Mouse (Mus musculus): ENCODE data around the gene Izumo2. TPM values are rescaled to one million over a fixed set of nuclear protein-coding genes. Genes with fewer than 3 reads are reported as not detected.

Gene Izumo2
- not detected for total RNA-seq (2021)
- long read RNA-seq, experiment 1, result 0 reads
- long read RNA-seq, experiment 2, result 0 reads

DNA sequence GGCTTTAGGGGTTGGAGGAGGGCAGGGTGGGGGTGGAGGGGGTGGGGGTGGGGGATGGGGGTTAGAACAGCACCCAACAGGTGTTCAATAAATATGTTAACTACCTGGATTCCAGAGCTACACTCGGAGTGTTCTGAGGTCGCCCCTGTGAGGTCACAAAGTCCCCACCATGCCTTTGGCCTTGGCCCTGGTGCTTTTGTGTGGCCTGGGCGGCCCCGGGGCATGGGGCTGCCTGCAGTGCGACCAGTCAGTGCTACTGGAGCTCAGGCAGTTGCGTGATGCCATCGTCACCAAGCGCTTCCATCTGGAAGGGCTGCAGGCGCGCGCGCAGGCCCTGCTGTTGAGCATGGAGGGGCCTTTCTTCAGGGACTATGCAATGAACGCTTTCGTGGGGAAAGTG lies at the start of gene Izumo2:
Gene Izumo2 (plus strand): TSS at position 169 of the 400 bp plus-strand sequence.
- DNase-seq, result no peak
- intact Hi-C loops (cut with DNase I), result no loop called here

- no peak for DNase-seq
- intact Hi-C loops (cut with DNase I), result no loop called here
Observed at GRCm38 (mm10) chr7:44661219-44661618, 47.3 kb upstream of the Izumo2 start.

DNA sequence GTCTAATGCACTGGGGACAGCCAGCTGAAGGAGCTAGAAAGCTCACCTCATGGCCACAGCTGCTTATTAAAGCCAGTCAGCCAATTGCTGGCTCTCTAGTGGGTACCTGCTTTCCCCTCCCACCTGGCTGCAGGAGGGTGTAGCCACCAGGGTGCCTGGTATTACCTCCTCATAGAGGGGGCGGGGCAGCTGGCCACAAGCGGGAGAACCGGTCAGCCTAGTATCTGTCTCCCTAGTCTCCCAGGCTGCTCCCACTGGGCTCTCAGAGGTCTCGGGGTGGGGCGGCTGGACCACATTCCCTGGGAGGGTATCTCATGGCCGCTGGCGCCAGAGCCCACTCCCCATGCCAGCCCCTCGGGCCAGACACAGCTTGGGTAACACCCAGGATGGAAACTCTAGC lies 46.4 kb upstream of the Izumo2 start:
- DNase-seq, result no peak
- intact Hi-C loops (cut with DNase I), result no loop called here

GRCm38 (mm10) chr7:44662569-44662968 lies 46.0 kb upstream of the Izumo2 start:
- intact Hi-C loops (cut with DNase I), result no loop called here
- no peak for DNase-seq

GRCm38 (mm10) chr7:44663546-44663945 lies 45.0 kb upstream of the Izumo2 start:
- DNase-seq, result no peak
- intact Hi-C loops (cut with DNase I), result no loop called here

DNA sequence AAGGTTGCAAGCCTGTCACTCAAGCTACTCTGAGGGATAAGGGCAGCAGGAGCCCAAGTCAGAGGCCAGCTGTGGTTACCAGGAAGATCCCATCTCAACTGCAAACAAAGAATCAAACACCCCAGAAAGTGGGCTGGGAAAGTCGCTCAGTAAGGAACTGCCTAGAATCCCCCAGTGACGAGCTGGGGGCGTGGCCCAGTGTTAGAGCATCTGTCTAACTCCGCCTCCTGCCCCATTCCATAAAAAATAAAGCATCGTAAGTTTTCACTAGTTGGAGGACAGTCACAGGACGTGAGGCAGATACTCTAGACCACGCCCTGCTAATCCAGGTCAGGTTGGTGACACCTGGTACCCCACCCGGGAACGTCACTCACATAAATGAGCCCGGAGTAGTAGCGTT lies 43.8 kb upstream of the Izumo2 start:
- no peak for DNase-seq
- intact Hi-C loops (cut with DNase I), result no loop called here

GRCm38 (mm10) chr7:44666462-44666861 lies 42.1 kb upstream of the Izumo2 start:
- intact Hi-C loops (cut with DNase I), result no loop called here
- DNase-seq, result no peak

GRCm38 (mm10) chr7:44667996-44668738 lies 40.4 kb upstream of the Izumo2 start:
- no peak for DNase-seq
- intact Hi-C loops (cut with DNase I), result no loop called here

- DNase-seq, result no peak
- intact Hi-C loops (cut with DNase I), result no loop called here
Observed at GRCm38 (mm10) chr7:44669103-44669502, 39.4 kb upstream of the Izumo2 start.

GRCm38 (mm10) chr7:44670803-44671202 lies 37.7 kb upstream of the Izumo2 start, which contains the start of gene Myh14:
Gene Myh14, minus strand, starts transcription at chr7:44670843.
- peak; percentile 70 to 81 for DNase-seq
- intact Hi-C loops (cut with DNase I), result no loop called here

DNA sequence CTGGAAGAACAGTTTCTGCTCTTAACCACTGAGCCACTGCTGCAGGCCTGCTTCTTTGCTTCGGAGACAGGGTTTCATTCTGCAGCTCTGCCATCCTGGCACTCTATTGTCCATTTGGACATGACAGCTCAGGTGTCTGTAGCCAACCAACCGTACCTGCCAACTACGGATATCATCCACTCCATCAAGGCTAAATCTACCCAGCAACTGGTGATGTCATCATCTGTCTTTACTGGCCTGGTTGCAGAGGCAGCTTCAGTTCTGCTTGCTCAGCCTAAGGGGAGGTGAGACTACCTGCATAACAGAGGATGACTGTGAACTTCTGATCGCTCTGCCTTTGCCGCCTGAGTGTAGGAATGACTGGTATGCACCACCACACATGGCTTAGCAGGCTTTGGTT lies 36.3 kb upstream of the Izumo2 start:
- intact Hi-C loops (cut with DNase I), result no loop called here
- no peak for DNase-seq

- intact Hi-C loops (cut with DNase I), result no loop called here
- no peak for DNase-seq
Observed at GRCm38 (mm10) chr7:44674511-44674910, 34.0 kb upstream of the Izumo2 start.

DNA sequence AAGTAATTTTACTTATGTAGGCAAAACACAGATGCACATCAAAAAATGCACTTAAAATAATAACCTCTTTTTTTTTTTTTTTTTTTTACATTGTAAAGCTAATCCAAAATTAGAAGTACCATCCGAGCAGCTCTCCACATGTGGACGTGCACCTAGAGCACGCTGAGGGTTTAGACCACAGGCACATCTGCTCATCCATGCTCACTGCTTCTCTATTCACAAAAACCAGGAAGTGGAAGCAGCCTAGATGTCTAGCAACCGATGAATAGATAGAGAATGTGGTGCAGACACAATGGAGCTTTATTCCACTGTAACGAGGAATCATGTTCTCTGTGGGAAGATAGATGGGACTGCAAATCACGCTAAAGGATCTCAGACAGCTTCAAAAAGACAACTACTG lies 33.4 kb upstream of the Izumo2 start:
- DNase-seq, result no peak
- intact Hi-C loops (cut with DNase I), result no loop called here

- intact Hi-C loops (cut with DNase I), result no loop called here
- DNase-seq, result no peak
Observed at GRCm38 (mm10) chr7:44676126-44676525, 32.4 kb upstream of the Izumo2 start.

DNA sequence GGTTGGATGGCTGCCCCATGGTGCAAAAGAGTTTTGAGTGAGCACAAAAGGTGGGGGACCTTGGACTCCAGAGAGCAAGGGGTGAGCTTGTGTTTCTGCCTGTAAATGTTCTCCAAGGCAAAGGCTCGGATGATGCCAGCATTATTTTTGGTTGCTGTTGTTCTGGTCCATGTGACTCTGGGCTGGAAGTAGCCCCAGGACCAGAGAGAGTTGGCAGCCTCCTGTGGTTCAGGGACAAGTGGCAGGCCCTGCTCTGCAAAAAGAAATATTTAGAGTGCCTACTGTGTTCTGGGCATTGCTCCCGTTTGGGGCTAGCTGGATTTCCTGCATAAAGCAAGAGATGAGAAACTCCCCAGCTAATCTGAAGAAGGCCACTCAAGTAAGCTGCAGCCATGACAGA lies 31.9 kb upstream of the Izumo2 start:
- intact Hi-C loops (cut with DNase I), result no loop called here
- DNase-seq, result no peak

DNA sequence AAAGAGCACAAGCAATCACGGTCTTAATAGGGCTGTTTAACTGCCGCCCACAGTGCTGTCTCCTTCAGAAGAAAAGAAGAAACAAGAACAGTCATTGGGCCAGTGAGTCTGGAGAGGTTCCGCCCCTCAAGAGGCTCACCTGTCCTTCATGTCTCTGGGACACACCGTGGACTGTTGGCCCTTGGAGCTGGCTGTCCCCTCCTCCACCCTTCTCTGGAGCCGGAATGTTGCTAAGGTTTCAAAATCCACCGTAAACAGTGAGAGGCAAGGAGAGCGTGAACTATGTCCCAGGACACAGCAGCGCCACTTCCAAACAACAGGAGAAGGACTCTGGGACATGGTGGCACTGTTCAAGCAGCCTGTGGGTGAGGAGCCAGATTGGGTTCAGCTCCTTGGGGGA lies 24.9 kb upstream of the Izumo2 start:
- intact Hi-C loops (cut with DNase I), result no loop called here

GRCm38 (mm10) chr7:44685531-44686402 lies 22.8 kb upstream of the Izumo2 start:
- intact Hi-C loops (cut with DNase I), result no loop called here
- DNase-seq, result no peak

More for the DNA sequence above, 24.9 kb upstream of the Izumo2 start:
- DNase-seq, result no peak

DNA sequence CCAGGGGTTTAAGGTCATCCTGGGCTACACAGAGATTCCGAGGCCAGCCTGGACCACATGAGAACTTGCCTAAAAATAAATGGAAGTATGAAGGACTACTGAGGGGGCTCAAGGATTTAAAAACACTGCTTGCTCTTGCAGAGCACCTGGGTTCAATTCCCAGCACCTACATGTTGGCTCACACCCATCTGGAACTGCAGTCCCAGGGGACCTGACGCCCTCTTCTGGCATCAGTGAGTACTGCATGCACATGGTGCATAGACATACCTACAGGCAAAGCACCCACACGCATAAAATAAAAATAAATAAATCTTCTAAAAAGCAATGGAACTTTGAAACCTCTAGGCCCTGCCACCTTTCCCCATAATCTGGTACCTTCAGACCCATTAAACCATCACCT lies 19.7 kb upstream of the Izumo2 start:
- no peak for DNase-seq
- intact Hi-C loops (cut with DNase I), result no loop called here

- no peak for DNase-seq
- intact Hi-C loops (cut with DNase I), result no loop called here
Observed at GRCm38 (mm10) chr7:44689331-44689730, 19.2 kb upstream of the Izumo2 start.

- no peak for DNase-seq
- intact Hi-C loops (cut with DNase I), result no loop called here
Observed at GRCm38 (mm10) chr7:44693427-44694175, 14.9 kb upstream of the Izumo2 start.

DNA sequence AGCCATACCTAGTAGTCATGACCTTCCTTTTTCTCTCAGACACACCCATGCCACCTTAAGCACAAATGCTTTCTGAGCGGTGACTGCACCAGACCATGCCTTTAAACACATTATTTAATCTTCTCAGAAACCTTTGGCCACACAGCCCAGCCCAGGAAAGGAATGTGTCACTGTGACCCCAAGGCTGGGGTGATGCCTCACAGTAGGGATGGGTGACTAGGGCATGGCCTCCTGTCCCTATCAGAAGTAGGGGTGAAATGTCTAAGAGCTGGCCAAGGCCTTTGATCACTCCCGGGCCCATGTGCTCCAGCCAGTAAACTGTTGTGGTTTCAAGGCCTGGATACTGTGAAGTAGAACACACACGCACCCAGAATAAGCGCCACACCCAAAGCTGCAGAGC lies 13.3 kb upstream of the Izumo2 start:
- DNase-seq, result no peak
- intact Hi-C loops (cut with DNase I), result no loop called here

All from gastrocnemius, postnatal 36 days (tissue).